Mouse (Mus musculus) kidney, adult 8-10 months (tissue): ENCODE measurements around the gene Crk.

ENCODE experiments used
- DNase-seq, 2 experiments: peaks; one replicate each; pipeline ENCODE4 v3.0.0; 2022

Gene Crk

DNA sequence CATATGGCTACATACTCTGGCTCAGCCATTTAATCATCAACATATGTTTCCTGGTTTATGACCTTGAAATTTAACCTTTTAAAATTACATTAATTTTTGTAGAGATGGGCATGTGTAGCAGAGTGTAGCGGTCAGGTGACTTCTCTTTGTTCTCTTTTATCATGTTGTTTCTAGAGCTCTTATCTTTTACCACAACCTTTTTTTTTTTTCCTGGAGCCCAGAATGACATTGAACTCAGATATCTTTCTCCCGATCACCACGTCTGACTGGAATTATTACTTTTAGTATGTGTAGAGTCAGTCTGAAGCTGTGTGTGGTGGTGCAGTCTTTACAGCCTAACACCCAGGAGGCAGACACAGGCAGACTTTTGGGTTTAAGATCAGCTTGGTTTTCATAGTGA is 62.6 kb downstream of the Crk start:
- no peak for DNase-seq

- DNase-seq, result no peak
Measured at GRCm38 (mm10) chr11:75744761-75745160, 65.7 kb downstream of the Crk start.

GRCm38 (mm10) chr11:75750537-75750936 is 71.5 kb downstream of the Crk start:
- no peak for DNase-seq

- DNase-seq, result no peak
Measured at GRCm38 (mm10) chr11:75751082-75751481, 72.0 kb downstream of the Crk start.
